Mouse (Mus musculus): ENCODE data around the gene 2010109A12Rik.

GRCm38 (mm10) chr5:93198232-93198631, 8.1 kb upstream of the 2010109A12Rik start:
- no peak for TF ChIP-seq CTCF (IDR thresholded peaks at IDR 0.05; ENCODE audit: extremely low read depth, insufficient read depth, low read length)
- no peak for TF ChIP-seq POLR2A (IDR thresholded peaks at IDR 0.05; ENCODE audit: extremely low read depth, insufficient read depth, low read length)

Data from cortical plate, adult 2 months (tissue).